Mouse (Mus musculus) lung, adult 2 months (tissue): Measurements from ENCODE around the gene Endog.

Experiments
- CTCF ChIP-seq: fragments of 200-500 bp; IDR thresholded peaks from 2 replicates; pipeline ENCODE4 v1.5.1; 2011; ENCODE audit warnings: mild to moderate bottlenecking, low read length, control low read depth; ENCODE audit not compliant: insufficient read depth
- POLR2A ChIP-seq: fragments of 200-500 bp; IDR thresholded peaks from 2 replicates; pipeline ENCODE4 v1.6.1; 2011; ENCODE audit warnings: low read depth, mild to moderate bottlenecking, control low read depth, low read length, borderline replicate concordance; ENCODE audit errors: extremely low read depth

DNA sequence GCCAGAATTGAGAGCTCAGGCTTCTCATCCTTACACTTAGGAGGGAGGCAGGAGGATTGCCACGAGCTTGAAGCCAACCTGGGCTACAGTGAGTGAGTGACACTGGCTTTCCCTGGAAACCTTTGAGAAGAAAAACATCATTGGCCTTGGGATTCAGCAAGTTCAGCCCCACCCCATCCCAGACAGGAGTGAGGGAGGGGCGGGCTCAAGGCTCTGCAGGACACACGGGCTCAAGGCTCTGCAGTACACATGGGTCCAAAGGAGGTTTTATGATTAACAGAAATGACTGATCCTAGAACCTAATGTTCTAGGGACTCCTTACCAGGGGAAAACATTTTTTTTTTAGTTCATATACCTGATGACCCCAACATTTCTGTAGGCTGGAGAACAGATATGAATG, 12.4 kb downstream of the Endog start:
- TF ChIP-seq POLR2A (no peak), CTCF (no peak)
